Mouse (Mus musculus) mesoderm, embryonic 11.5 days (tissue): ENCODE data around the gene Ptges.

ENCODE experiments used
- DNase-seq: peaks from one replicate; pipeline ENCODE4 v3.0.0-alpha.2; 2012; ENCODE audit warnings: low read depth, low spot score

Ptges gene

DNA sequence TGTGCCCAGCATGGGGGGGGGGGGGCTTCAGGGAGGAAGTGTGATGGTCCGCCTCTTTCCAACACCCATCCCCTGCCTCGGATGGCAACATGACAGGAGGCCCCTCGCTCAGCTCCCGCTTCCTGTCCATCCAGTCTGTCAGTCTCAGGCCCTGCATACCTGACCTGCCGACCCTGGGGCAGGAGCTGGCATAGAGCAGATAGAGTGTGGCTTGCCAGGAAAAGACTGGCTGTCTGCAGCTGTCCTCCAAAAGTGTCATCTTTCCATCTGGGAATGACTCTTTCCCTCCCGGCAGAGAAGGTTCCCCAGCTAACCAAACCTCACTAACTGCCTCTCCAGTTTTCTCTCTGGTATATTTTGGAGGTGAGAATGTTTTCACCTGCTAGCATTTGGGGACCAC, 79.1 kb downstream of the Ptges start:
- no peak for DNase-seq

DNA sequence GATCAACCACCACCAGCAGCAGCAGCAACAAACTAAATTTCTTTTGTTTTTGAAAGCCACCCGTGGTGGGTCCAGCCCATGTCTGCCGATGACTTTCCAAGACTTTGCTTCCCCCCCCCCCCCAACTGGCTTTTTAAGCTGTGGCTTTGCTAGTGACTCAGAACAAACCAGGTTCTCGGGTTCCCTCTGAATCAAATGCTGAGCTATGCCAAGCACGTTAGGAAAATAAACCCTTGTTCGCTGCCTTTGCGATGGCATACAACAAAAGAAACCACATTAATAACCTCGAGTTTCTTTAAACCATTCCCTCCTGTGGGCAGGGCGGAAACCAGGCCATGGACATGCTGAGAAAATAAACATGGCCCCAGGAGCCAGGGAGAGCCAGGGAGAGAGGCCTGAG, 81.5 kb downstream of the Ptges start:
- DNase-seq: no peak

DNA sequence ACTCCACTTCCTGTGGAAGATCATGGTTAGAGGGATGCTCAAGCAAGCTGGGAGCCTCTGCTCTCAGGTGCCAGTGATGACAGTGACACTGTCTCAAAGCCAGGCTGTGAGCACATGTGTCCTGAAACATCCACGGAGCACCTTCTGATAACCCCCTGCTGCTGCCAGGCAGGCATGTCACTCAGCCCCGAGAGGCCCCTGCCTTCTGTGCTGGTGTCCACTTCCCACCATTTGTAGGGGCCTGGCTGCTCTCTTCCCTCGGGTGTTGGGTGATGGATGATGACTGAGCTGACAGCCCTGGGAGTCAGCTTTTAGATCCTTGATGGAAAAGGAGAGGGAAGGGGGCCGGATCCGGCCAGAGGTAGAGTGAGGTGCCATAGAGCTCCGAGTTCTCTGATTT, 82.9 kb downstream of the Ptges start:
- no peak for DNase-seq

DNA sequence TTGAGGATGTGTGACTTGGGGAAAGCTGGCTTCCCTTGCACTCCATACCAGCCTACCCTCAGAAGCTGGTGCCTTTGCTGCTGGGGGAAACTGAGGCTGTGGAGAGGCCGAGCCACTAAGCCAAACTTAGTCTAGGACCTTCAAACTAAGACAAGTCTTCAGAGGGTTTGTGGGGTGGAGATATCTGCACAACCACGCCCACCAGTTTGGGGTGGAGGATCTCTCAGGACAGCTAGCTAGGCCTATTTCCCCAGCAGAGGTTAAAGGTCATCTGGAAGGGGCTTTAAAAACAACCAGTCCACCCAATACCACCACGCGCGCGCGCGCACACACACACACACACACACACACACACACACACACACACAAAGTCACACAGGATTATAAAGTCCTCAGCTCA, 83.4 kb downstream of the Ptges start:
- no peak for DNase-seq

DNA sequence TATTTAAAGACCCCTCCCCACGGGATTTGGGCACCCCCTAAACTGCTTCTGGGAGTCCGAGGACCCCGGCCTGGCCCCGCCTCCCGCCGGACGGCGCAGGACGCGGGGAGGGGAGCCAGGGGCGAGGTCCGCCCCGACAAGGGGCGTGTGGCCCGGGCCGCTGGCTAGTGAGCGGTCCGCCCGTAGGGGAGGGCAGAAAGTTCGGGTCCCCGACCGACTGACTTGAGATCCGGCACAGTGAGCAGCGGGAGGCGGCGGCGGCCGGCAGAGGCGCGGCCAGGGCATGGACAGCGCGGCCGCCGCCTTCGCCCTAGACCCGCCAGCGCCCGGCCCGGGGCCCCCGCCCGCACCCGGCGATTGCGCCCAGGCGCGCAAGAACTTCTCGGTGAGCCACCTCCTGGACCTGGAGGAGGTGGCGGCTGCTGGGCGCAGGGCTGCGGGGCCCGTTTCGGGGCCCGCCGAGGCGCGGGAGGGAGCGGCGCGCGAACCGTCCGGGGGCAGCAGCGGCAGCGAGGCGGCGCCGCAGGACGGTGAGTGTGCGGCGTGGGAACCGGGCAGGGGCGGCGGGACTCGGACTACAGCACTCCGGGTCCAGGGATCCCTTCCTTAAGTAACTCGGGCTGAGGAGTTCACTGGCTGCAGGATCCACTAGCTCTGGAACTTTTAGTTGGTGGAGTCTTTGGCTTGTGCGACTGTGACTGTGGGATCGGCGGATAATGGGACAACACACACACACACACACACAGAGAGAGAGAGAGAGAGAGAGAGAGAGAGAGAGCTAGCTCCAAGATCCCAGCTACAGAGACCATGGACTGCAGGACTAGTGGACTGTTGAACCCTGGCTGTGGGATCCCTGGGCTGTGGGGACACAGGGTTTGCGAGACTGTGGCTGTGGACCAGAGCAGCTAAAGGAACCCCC, 84.3 kb downstream of the Ptges start:
- no peak for DNase-seq

DNA sequence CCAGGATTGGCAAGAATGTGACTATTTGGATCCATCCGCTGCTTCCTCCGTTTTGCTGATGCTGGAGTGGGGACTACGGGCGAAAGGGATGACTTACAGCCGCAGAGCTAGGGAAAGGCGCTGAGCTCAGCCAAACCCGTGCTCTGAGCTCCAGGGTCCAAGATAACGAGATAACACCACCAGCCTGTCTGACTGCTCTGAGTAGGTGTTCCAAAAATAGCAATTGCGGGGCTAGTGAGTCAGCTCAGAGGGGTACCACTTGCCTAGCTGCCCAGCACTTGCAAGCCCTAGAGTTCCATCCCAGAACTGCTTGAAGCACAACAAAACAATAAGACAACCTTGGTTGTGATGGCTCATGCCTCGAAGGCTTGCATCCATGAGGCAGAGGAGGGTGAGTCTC, 87.0 kb downstream of the Ptges start:
- no peak for DNase-seq
